Comparison of ENCODE assay signal across 28 mouse cellular contexts in genomic region chr17:51500751-51501150, GRCm38 (mm10).
A peak's percentile ranks its signal among the peaks of the same experiment; 100 is the strongest.
DNase-seq lines count a peak whose midpoint lies in the region; ATAC-seq lines count a peak whose summit lies in the region.
"Had no signal": no experiment of that assay in that cellular context is flagged by ENCODE, and none has a peak within 500 bp of the region (broad histone marks: within the 10 kb centered on the region; RNA-seq: fewer than 3 reads in every experiment).

No protein-coding gene starts in this region.

- peak overlapping the region; percentile 12; the same call in 1 of the 2 replicates for H3K4me2 ChIP-seq in midbrain, embryonic 16.5 days (ENCODE audit: low read length)
- H3K4me2 ChIP-seq: embryonic facial prominence, embryonic 13.5 days; forebrain, embryonic 13.5 days; heart, embryonic 12.5 days; hindbrain, embryonic 15.5 days; limb, embryonic 13.5 days; liver, embryonic 12.5 days had no signal

- no peaks in the 10 kb centered on the region for H3K36me3 ChIP-seq in midbrain, embryonic 16.5 days (ENCODE audit: control insufficient read depth, insufficient read depth, low read length)
- no peaks in the 10 kb centered on the region for H3K36me3 ChIP-seq in midbrain, embryonic 10.5 days
- H3K36me3 ChIP-seq: embryonic facial prominence, embryonic 13.5 days; heart, embryonic 12.5 days; hindbrain, embryonic 15.5 days; limb, embryonic 13.5 days; liver, embryonic 12.5 days had no signal

- H3K9me3 ChIP-seq in midbrain, embryonic 16.5 days (replicated peaks; ENCODE audit: control insufficient read depth, low read length, poor library complexity, severe bottlenecking): no peaks in the 10 kb centered on the region
- H3K9me3 ChIP-seq in midbrain, embryonic 10.5 days (replicated peaks): no peaks in the 10 kb centered on the region
- H3K9me3 ChIP-seq: embryonic facial prominence, embryonic 13.5 days; forebrain, embryonic 13.5 days; heart, embryonic 12.5 days; hindbrain, embryonic 15.5 days; limb, embryonic 13.5 days; liver, embryonic 12.5 days had no signal

- no peak overlapping the region for H3K27ac ChIP-seq in midbrain, embryonic 16.5 days (ENCODE audit: low read length)
- H3K27ac ChIP-seq in midbrain, embryonic 10.5 days (replicated peaks): no peak overlapping the region
- H3K27ac ChIP-seq: embryonic facial prominence, embryonic 13.5 days; forebrain, embryonic 13.5 days; hindbrain, embryonic 15.5 days; kidney, postnatal 0 days; layer of hippocampus, adult 2 months; limb, embryonic 13.5 days; liver, embryonic 12.5 days; stomach, postnatal 0 days had no signal

- no peak overlapping the region; the same call in 1 of the 2 replicates for H3K9ac ChIP-seq in midbrain, embryonic 16.5 days (ENCODE audit: low read depth, low read length)
- H3K9ac ChIP-seq: embryonic facial prominence, embryonic 13.5 days; forebrain, embryonic 13.5 days; heart, embryonic 12.5 days; hindbrain, embryonic 15.5 days; limb, embryonic 13.5 days; liver, embryonic 12.5 days had no signal

- no peaks in the 10 kb centered on the region; the same call in 1 of the 2 replicates for H3K4me1 ChIP-seq in midbrain, embryonic 16.5 days (ENCODE audit: control insufficient read depth, insufficient read depth, low read length)
- H3K4me1 ChIP-seq in midbrain, embryonic 10.5 days: no peaks in the 10 kb centered on the region
- H3K4me1 ChIP-seq: embryonic facial prominence, embryonic 13.5 days; forebrain, embryonic 13.5 days; heart, embryonic 12.5 days; hindbrain, embryonic 15.5 days; limb, embryonic 13.5 days; liver, embryonic 12.5 days had no signal

- no peak for DNase-seq in frontal cortex, postnatal 25 days (ENCODE audit: low spot score in 2 of 2)
- peak; percentile 6 for DNase-seq in layer of hippocampus, adult 9-11 months
- no peak for DNase-seq in layer of hippocampus, postnatal 14 days (ENCODE audit: low spot score in 2 of 2)
- DNase-seq in midbrain, embryonic 10.5 days (ENCODE audit: low spot score): no peak
- peak; percentile 34 for DNase-seq in brain, adult 2 months (ENCODE audit: low read depth, low spot score)
- DNase-seq in kidney, postnatal 10 days: no peak
- DNase-seq: adrenal gland, postnatal 10 days; cerebellum, adult 8-10 months; cerebellum, postnatal 36 days; embryo, embryonic 11 days; gastrocnemius, postnatal 10 days; heart, adult 18-20 months; heart, postnatal 10 days; kidney, adult 2 months; lung, adult 18-20 months; lung, postnatal 14 days had no signal

- H3K27me3 ChIP-seq in midbrain, embryonic 16.5 days (ENCODE audit: control insufficient read depth, insufficient read depth, low read depth, low read length): no peaks in the 10 kb centered on the region
- no peaks in the 10 kb centered on the region for H3K27me3 ChIP-seq in midbrain, embryonic 10.5 days (ENCODE audit: low read depth, poor library complexity, severe bottlenecking)
- H3K27me3 ChIP-seq: embryonic facial prominence, embryonic 13.5 days; forebrain, embryonic 13.5 days; heart, embryonic 12.5 days; hindbrain, embryonic 15.5 days; liver, embryonic 12.5 days had no signal

- ATAC-seq in frontal cortex, adult (ENCODE audit: low TSS enrichment): peak; percentile 38; the same call in 1 of the 2 replicates
- ATAC-seq in midbrain, embryonic 16.5 days: no peak
- ATAC-seq: forebrain, embryonic 13.5 days; liver, embryonic 12.5 days had no signal

- H3K4me3 ChIP-seq in midbrain, embryonic 16.5 days (ENCODE audit: low read depth, low read length): no peak overlapping the region
- no peak overlapping the region for H3K4me3 ChIP-seq in midbrain, embryonic 10.5 days
- H3K4me3 ChIP-seq: embryonic facial prominence, embryonic 13.5 days; erythroblast, embryonic 14.5 days; forebrain, embryonic 13.5 days; heart, embryonic 12.5 days; hindbrain, embryonic 15.5 days; layer of hippocampus, adult 2 months; limb, embryonic 13.5 days; liver, embryonic 12.5 days had no signal

- WGBS in midbrain, embryonic 16.5 days: 57% methylated on average over 10 of the region's 10 CpGs
- WGBS in midbrain, embryonic 10.5 days: 87% methylated on average over 10 of the region's 10 CpGs

Comparison
In these comparisons a context has a peak if more than half of its experiments do, and no peak if none do; other contexts are left out.
1. DNase-seq: peak in layer of hippocampus, adult 9-11 months (single experiment) and brain, adult 2 months (single experiment); none in frontal cortex, postnatal 25 days (0 of 2), layer of hippocampus, postnatal 14 days (0 of 2), midbrain, embryonic 10.5 days (single experiment) and kidney, postnatal 10 days (single experiment).